Mouse (Mus musculus): ENCODE results near the gene Cytip. TPM values are rescaled to one million over a fixed set of nuclear protein-coding genes. Genes with fewer than 3 reads are reported as not detected.
"Not testable (repeated sequence)": the region's sequence is repeated elsewhere in the genome, so short reads cannot be mapped to it uniquely, and the experiment has no call there.

Cytip gene
- polyA plus RNA-seq, 1 experiment = 0.50 TPM

DNA sequence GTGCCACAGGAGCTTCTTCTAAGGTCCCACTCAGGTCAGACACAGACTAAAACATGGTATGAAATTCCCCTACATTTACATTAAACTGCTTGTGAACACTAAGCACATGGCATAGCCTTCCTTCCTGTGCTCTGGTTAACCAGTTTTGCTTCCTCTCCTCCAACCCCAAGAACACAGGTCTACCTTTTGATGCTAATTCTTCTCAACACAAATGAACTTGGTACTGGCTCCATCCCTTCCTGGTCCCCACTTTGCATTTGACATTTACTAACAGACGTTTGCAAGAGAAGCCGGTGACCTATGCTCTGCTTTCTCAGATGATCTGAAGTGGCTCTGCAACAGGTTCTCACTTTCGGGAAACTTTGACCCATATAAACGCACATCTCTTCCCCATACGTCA lies 65.4 kb downstream of the Cytip start:
- no peak for DNase-seq (ENCODE audit: extremely low spot score in 1 of 2, low spot score in 1 of 2)

DNA sequence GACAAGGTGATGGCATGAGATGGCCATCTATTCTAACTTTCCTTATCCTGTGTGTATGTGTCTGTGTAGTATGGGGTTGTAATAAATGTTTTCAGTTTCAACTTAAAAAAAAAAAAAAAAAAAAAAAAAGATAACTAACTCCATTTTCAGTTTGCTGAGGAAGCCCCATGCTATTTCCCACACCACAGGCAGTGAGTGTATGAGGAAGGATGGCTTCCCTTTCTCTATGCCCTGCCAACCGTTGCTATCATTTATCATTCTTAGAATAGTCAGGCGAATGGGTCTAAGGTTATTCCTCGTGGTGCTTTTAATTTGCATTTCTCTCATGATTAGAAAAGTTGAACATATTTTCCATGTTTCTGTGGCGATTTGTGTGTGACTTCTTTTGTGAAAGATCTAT lies 84.2 kb downstream of the Cytip start:
- no peak for DNase-seq (ENCODE audit: extremely low spot score in 1 of 2, low spot score in 1 of 2)

DNA sequence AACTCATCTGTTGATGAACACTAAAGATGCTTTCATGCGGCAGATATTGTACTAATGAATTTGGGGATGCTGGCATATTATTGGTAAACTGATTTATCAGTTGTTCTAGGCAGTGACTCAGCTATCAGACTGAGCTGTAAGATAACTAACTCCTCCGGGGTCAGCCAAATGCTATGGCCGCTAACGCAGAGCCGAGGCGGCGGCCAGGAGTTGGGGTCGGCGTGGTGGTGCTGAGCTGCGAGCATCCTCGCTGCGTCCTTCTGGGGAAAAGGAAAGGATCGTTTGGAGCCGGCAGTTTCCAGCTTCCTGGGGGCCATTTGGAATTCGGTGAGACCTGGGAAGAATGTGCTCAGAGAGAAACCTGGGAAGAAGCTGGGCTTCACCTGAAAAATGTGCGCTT lies 87.4 kb downstream of the Cytip start:
- DNase-seq (ENCODE audit: extremely low spot score in 1 of 2, low spot score in 1 of 2) = not testable (repeated sequence)

DNA sequence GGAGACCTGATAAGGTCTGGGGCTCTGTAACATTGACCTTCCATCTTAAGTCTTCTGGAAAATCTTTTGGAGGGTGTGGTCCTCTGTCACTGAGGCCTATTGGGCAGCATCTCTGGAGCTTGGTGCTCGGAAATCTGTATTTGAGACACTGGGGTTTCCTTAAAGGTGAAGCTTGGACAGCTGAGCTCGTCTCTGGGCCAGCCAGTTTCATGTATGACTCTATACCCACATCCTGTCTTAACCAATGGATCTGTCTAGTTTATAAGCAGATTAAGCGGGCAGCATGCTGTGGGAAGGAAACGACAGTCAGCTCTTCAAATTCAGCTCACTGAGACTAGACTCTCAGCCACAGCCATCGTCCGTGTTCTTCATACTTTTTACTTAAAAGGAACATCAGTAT lies 88.3 kb downstream of the Cytip start:
- no peak for DNase-seq (ENCODE audit: extremely low spot score in 1 of 2, low spot score in 1 of 2)

DNA sequence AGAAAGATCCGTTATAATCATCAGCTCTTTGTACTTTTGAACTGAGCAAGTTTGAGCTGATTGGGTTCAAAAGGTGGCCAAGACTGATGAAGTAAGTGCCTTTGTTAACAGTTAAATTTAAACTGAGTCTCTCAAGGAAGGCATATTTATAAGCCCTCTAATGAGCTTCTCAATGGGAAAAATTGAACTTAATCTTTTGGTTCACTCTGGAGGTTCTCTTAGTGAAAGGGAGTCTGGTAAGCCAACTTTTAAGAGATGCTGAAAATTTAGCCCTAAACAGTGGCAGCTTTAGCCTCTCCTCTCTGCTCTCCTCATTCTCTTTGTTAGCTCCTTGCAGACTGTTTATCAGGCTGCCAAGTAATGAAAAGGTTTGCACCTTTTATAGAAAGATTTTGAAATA lies 100.5 kb downstream of the Cytip start:
- no peak for DNase-seq (ENCODE audit: extremely low spot score in 1 of 2, low spot score in 1 of 2)

DNA sequence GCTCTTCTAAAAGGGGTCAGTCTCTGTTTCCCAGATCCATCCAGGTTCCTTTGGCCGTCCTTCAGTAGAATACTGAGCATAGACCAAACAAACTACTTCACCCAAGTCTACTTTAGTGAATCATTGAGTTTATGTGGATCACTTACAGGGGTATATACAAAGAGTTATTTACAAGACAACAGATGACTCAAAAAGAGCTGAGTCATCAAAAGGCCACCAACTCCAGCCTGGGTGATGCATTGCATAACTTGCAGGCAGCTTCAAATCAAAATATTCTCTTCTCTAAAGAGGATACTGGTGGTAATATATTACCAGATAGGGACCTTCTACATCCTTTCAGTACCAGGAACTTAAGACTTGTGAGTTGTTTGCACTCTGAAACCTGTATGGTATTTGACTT lies 108.9 kb downstream of the Cytip start:
- no peak for DNase-seq (ENCODE audit: extremely low spot score in 1 of 2, low spot score in 1 of 2)

DNA sequence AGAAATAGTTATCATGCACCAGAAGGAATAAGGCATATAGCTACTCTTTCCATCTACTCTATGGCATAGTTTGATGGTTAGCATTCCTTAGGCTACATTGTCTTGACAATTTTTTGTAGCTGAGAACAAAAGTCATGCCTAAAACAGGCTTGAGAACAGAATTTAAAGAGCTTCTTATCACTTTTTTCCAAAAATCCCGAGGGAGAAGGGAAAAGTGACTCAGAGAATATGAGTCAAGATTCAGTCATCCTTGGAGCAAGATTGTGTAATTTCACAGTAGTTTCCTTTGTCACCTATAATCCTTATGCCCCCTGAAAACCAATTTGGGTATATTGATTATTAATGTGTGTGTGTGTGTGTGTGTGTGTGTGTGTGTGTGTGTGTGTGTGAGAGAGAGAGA lies 115.5 kb downstream of the Cytip start:
- peak in 1 of 2 experiments; percentile 33 for DNase-seq (ENCODE audit: extremely low spot score in 1 of 2, low spot score in 1 of 2)

Other genes with a start within 250 kb of the Cytip start
- gene Galnt5, start 197.6 kb downstream of the Cytip start, polyA plus RNA-seq (2012; rRNA removed) = 0.02 TPM in 1 of 2 replicates, not detected in the other
- gene Ermn, start 142.7 kb downstream of the Cytip start, polyA plus RNA-seq (2012; rRNA removed) = 19.5 and 20.5 TPM in 2 replicates
- gene Acvr1c, start 162.4 kb upstream of the Cytip start, polyA plus RNA-seq (2012; rRNA removed) = 4.5 and 5.0 TPM in 2 replicates